Mouse (Mus musculus) thymus, adult 2 months (tissue): ENCODE measurements at regions not wholly inside any gene's neighbourhood (a gene's known extent, or its start where the extent isn't known, plus 50 kb on each side); places are given as distances from the start of the nearest gene placed in this dataset.

Experiments used
- CTCF ChIP-seq: fragments of 200-500 bp; IDR thresholded peaks from 2 replicates; pipeline ENCODE4 v1.5.1; 2012; ENCODE audit warnings: mild to moderate bottlenecking, control low read depth, low read length, moderate library complexity, borderline replicate concordance; ENCODE audit not compliant: control insufficient read depth, poor library complexity, insufficient read depth; ENCODE audit errors: extremely low read depth
- POLR2A ChIP-seq: fragments of 200-500 bp; IDR thresholded peaks from 2 replicates; pipeline ENCODE4 v1.6.1; 2012; ENCODE audit warnings: mild to moderate bottlenecking, low read length, control low read depth, moderate library complexity; ENCODE audit not compliant: control insufficient read depth, poor library complexity, insufficient read depth; ENCODE audit errors: extremely low read depth

DNA sequence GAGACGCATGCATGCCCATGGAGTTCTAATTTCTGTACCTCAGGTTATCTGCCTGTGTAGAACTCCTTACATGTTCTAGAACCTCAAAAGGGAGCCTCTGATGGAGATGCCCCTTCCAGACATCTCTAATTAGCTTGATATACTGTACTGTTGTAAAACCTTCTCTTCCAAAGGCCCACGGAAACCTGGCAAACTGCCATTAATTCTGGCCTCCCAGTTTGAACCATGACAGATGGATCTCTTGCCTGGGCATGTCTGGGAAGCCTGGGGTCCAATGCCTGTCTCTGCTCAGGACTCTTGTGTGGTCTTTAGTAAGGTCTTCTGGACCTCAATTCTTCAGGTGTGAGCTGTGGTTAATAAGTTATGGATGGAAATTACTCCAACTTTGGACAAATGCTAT, 207.7 kb upstream of the Camk1g start:
- TF ChIP-seq POLR2A (no peak), CTCF (no peak)
